Mouse (Mus musculus): ENCODE measurements at regions not wholly inside any gene's neighbourhood (a gene's known extent, or its start where the extent isn't known, plus 50 kb on each side); places are given as distances from the start of the nearest gene placed in this dataset.

DNA sequence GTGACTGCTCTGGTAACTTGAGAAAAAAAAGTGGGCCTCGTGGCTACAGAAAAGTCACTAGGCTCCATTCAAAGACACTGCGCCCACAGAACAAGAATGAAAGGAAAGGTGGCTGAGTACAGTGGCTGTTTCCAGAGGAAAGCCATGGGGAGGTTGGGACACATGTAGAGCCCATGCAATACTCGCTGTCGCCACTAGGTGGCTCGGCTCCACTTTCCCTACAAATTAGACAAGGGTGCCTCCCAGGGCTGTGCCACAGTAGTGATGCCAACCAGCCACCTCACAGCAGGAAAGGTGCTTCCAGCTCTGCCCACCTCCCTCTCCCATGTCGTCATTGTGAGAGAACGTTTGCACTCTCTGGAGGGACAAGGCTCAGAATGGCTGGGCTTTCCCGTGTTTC, 185.8 kb upstream of the Kcnab2 start:
- Histone ChIP-seq H3K36me3 (ENCODE audit: control insufficient read depth, insufficient read depth, low read length, poor library complexity, severe bottlenecking) (no peaks in the 10 kb centered on the region), H3K27me3 (ENCODE audit: control insufficient read depth, insufficient read depth, low read length, poor library complexity, severe bottlenecking) (no peaks in the 10 kb centered on the region)
- peak; percentile 3 for DNase-seq (ENCODE audit: low read depth, low spot score)

DNA sequence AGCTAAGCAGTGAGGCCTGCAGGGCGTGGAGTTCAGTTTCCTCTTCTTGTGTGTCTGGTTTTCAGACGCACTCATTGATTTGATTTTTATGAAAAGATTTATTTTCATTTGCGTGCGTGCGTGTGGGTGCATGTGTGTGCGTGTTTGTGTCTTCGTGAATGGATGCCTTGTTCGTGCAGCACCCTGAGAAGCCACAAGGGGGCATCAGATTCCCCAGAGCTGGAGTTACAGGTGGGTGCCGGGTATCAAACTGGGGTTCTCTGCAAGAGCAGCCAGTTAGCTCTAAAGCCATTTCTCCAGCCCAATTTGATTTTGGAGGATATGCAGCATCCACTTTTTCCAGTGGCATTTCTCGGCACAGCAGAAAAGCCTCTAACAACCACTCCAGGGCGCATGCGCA, 185.4 kb upstream of the Kcnab2 start:
- no peak for DNase-seq (ENCODE audit: low read depth, low spot score)
- no peaks in the 10 kb centered on the region for H3K36me3 ChIP-seq (ENCODE audit: control insufficient read depth, insufficient read depth, low read length, poor library complexity, severe bottlenecking)
- no peaks in the 10 kb centered on the region for H3K27me3 ChIP-seq (ENCODE audit: control insufficient read depth, insufficient read depth, low read length, poor library complexity, severe bottlenecking)

DNA sequence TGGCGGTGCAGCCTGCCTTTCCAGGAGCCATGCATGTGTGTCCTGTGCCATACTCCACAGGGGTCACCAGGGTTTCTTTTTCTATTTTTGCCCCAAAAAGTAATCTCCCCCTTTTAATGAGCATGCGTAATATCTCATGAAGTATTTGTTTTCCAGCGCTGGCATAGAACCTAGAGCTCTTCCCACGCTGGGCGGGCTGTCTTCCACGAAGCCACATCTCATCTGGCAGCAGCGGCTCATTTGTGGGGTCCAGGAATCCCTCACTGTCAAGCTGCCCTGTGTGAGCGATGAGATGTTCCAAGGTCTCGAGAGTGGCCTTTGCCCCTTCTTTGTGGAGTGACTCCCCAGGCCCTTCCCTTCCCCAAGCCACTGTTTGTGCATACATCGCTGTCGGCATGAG, 184.8 kb upstream of the Kcnab2 start:
- no peaks in the 10 kb centered on the region for H3K36me3 ChIP-seq (ENCODE audit: control insufficient read depth, insufficient read depth, low read length, poor library complexity, severe bottlenecking)
- DNase-seq (ENCODE audit: low read depth, low spot score), result no peak
- no peaks in the 10 kb centered on the region for H3K27me3 ChIP-seq (ENCODE audit: control insufficient read depth, insufficient read depth, low read length, poor library complexity, severe bottlenecking)

DNA sequence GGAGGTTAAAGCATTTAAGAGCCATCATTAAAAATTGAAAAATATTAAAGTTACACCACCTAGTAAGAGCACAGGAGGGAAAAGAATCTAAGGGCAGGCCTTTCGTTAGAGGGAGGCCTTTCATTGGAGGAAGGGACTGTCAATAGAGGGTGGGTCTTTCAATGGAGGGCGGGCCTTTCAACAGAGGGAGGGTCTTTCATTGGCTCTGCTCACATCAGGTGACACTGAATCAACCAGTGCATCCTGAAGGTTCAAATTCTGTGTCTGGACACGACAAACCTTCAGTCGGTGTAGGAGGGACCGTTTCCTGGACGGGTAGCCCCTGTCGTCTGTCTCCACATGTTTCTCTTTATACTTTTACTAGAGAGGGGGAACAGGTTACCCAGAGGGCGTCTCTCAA, 172.5 kb upstream of the Kcnab2 start:
- Histone ChIP-seq H3K36me3 (ENCODE audit: control insufficient read depth, insufficient read depth, low read length, poor library complexity, severe bottlenecking) (no peaks in the 10 kb centered on the region), H3K27me3 (ENCODE audit: control insufficient read depth, insufficient read depth, low read length, poor library complexity, severe bottlenecking) (no peaks in the 10 kb centered on the region)
- DNase-seq (ENCODE audit: low read depth, low spot score), result no peak

DNA sequence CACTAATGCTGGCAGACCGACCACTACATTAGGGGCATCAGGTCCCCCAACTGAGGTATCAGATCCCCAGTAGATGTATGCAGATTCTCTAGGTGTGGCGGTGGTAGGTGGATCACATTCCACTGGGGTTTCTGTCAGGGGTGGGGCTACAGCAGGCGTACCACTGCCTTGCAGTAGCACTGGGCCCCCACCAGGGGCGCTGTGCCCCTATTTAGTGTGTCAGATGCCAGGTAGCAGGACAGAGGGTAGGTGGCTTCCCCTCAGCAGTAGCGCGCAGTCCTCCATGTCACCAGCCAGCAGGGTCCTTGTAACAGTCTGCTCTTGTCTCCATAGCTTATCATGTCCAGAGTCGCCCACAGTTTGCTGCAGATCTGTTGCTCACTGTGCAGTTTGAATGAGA, 169.9 kb upstream of the Kcnab2 start:
- Histone ChIP-seq H3K27me3 (ENCODE audit: control insufficient read depth, insufficient read depth, low read length, poor library complexity, severe bottlenecking) (no peaks in the 10 kb centered on the region), H3K36me3 (ENCODE audit: control insufficient read depth, insufficient read depth, low read length, poor library complexity, severe bottlenecking) (no peaks in the 10 kb centered on the region)
- no peak for DNase-seq (ENCODE audit: low read depth, low spot score)

DNA sequence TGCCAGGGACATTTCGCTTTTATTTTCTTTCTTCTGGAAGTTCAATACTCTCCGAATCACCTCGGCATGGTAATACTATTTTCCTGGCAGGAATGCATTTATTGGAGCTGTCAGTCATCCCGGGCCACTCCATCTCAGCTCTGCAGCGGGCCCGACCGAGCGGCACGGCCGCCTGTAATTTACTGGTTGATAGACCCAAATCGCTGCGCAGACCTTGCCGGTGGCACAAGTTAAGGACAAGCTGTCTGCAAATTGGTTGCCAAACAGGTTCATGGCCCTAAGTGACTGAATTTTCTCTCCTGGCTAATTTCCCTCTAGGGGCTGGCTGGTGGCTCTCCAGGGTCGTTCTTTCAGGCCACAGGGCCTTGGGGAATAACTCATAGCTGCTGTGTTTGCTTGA, 169.4 kb upstream of the Kcnab2 start:
- no peak for DNase-seq (ENCODE audit: low read depth, low spot score)
- Histone ChIP-seq H3K36me3 (ENCODE audit: control insufficient read depth, insufficient read depth, low read length, poor library complexity, severe bottlenecking) (no peaks in the 10 kb centered on the region), H3K27me3 (ENCODE audit: control insufficient read depth, insufficient read depth, low read length, poor library complexity, severe bottlenecking) (no peaks in the 10 kb centered on the region)

DNA sequence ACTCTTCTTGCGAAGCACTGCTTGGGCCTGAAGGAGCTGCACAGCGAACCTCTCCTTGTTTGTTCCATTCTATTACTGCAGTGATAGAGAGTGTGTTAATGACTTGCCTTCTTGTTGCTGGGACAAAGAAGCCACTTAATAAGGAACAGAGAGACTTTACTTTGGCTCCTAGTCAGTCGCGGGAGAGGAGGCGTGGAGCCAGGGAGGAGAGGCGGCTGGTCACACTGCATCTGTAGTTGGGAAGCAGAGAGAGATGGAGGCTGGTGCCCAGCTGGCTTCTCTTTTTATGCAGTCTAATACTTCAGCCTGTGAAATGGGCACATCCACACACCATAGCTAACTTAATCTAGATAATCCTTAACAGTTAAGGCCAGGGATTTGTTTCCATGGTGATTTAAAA, 159.4 kb upstream of the Kcnab2 start:
- Histone ChIP-seq H3K36me3 (ENCODE audit: control insufficient read depth, insufficient read depth, low read length, poor library complexity, severe bottlenecking) (no peaks in the 10 kb centered on the region), H3K27me3 (ENCODE audit: control insufficient read depth, insufficient read depth, low read length, poor library complexity, severe bottlenecking) (no peaks in the 10 kb centered on the region)
- no peak for DNase-seq (ENCODE audit: low read depth, low spot score)

DNA sequence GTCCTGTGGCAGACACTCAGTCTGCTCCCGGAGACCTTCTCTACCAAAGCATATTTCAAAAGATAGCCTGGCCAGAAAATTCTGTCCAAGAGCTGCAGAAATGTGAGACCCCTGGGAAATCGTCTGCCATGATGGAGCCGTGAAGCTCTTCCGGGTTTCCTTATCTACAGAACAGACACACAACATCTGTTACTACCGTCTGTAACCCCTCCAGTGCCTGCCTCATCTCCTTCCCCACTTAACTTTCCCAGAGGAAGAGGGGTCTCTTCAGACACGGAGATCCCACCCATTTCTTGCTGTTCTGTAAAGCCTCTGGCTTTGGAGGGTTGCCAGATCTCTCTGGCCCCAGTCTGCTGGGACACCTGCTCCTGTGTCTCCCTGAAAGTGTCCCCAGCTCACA, 156.2 kb upstream of the Kcnab2 start:
- no peaks in the 10 kb centered on the region for H3K36me3 ChIP-seq (ENCODE audit: control insufficient read depth, insufficient read depth, low read length, poor library complexity, severe bottlenecking)
- DNase-seq (ENCODE audit: low read depth, low spot score), result no peak
- no peaks in the 10 kb centered on the region for H3K27me3 ChIP-seq (ENCODE audit: control insufficient read depth, insufficient read depth, low read length, poor library complexity, severe bottlenecking)

DNA sequence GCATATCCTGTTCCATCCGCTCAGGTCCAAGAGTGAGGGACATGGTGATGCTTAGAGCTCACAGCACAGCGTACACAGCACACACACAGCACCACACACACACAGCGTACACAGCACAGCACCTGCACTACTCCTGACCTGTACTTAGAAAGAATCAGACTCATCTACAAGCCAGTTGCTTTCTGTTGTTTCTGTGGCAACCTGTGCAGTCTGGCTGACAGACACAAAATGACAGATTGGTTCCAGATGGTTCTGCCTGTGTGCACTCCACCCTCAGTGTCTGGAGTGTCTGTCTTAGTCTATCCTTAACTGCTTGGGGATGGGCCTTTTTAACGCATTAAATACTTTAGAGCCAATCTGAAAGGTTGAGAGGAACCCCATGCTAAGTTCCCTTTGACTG, 150.4 kb upstream of the Kcnab2 start:
- H3K27me3 ChIP-seq (ENCODE audit: control insufficient read depth, insufficient read depth, low read length, poor library complexity, severe bottlenecking), result no peaks in the 10 kb centered on the region
- H3K36me3 ChIP-seq (ENCODE audit: control insufficient read depth, insufficient read depth, low read length, poor library complexity, severe bottlenecking), result no peaks in the 10 kb centered on the region
- DNase-seq (ENCODE audit: low read depth, low spot score), result no peak

DNA sequence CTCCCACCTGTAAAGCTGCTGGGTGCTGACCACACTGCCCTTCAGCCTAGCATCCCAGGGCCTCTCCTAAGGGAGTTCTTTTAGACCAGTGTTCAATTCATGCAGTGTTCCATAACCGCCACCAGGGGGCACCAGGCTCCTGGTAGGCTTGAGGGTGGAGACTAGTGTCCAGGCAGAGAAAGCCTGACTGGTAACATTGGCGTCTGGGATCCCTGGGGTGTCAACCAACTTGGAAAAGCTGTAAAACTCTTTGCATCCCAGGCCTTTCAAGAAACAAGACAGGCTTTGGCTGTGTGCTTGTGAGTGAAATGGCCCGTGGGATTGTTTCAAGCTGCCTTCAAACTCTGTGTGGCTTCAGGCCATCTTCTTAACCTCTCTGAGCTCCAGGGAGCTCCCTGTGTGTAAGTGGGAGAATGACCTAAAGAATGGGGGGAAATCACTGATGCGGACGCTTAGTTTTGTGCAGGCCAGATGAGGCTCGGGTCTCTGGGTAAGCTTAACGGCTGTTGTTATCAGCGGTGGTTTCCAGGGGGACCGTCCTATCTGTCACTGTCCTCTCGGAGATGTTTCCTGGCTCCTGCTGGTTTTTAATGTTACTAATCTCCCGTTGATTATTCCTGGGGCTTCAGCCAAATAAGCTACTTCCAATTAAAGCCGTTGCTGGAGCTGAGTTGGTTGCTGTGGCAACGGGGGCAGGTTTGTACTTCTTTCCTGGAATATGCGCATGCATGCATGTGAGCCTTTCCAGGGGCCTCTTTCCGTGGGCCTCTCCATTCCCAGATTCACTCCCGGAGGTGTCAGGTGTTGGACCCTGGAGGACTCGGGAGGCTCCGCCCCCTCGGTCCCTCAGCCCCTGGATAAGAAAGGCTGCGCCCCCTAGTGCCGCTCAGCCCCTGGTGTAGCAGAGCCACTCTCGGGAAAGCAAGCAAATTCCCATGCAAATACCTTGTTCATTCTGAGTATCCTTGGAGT, 147.6 kb upstream of the Kcnab2 start:
- peak; percentile 29 for DNase-seq (ENCODE audit: low read depth, low spot score)
- H3K27me3 ChIP-seq (ENCODE audit: control insufficient read depth, insufficient read depth, low read length, poor library complexity, severe bottlenecking), result no peaks in the 10 kb centered on the region
- H3K36me3 ChIP-seq (ENCODE audit: control insufficient read depth, insufficient read depth, low read length, poor library complexity, severe bottlenecking), result no peaks in the 10 kb centered on the region

DNA sequence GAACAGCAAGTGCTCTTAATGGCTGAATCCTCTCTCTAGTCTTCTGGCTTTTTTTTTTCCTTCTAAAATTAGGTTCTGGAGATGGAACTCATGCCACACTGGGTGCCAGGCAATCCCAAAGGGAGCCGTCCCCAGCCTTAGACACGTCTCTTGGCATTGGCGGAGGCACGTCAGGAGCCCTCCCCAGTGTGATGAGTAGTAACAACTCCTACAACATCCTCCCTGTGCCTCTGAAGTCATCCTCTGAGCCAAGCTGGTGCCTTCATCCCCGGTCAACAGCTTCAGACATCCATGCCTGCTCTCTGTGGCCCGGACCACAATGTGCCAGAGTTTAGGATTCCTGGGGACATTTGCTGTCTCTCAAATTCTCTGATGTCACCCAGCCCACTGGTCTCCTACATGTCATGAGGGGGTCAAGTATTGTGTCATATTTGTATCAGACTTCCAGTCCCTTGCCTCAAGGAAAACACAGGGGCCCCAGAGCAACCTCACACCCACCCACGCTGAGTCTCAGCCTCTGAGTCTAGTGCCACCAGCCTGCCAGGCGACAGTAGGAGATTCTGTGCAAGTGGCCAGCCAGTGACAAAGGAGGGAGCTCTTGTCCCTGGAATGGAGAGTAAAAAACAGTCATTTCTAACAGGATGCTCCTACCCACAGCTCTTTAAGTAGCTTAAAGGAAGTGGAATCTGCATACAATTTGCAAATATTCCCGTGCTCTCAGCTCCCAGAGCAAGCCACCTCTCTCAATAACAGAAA, 144.5 kb upstream of the Kcnab2 start:
- no peaks in the 10 kb centered on the region for H3K27me3 ChIP-seq (ENCODE audit: control insufficient read depth, insufficient read depth, low read length, poor library complexity, severe bottlenecking)
- no peaks in the 10 kb centered on the region for H3K36me3 ChIP-seq (ENCODE audit: control insufficient read depth, insufficient read depth, low read length, poor library complexity, severe bottlenecking)
- DNase-seq (ENCODE audit: low read depth, low spot score), result no peak

DNA sequence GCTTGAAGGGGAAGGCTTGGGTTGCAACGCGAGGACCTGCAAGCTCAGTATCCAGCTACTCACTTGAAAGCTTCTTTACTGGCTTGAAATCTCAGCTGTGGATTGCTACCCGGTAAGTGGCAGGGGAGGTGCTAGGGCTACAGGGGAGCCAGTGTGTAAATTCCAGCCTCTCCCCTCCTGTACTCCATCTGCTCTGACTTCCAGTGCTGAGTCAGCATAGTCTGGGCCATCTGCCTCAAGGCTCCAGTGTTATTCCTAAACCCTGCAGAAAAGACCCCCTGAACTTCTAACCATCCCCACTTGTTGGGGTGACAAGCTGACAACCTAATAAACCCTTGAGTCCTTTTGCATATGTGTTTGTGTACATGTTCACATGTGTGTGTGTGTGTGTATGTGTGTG, 140.0 kb upstream of the Kcnab2 start:
- DNase-seq (ENCODE audit: low read depth, low spot score), result no peak
- Histone ChIP-seq H3K36me3 (ENCODE audit: control insufficient read depth, insufficient read depth, low read length, poor library complexity, severe bottlenecking) (no peaks in the 10 kb centered on the region), H3K27me3 (ENCODE audit: control insufficient read depth, insufficient read depth, low read length, poor library complexity, severe bottlenecking) (no peaks in the 10 kb centered on the region)

DNA sequence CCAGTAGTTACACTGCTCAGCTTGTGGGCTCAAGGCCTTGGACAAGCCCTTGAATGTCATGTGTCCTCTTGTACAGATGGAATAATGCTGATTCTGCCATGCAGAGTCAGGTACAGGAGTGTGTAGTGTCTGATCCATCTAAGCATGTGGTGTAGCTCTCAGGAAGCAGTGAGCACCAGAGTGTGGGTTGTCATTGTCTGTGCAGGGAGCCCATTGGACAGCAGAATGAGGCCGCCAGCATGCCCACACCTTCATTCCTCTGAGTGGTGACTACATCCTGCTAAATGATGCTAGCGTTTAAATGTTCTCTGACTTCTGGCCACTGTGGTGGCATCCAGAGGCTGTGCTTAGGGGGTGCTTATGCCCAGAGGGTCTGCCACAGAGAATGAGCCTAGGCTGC, 137.5 kb upstream of the Kcnab2 start:
- DNase-seq (ENCODE audit: low read depth, low spot score), result no peak
- no peaks in the 10 kb centered on the region for H3K36me3 ChIP-seq (ENCODE audit: control insufficient read depth, insufficient read depth, low read length, poor library complexity, severe bottlenecking)
- no peaks in the 10 kb centered on the region for H3K27me3 ChIP-seq (ENCODE audit: control insufficient read depth, insufficient read depth, low read length, poor library complexity, severe bottlenecking)

DNA sequence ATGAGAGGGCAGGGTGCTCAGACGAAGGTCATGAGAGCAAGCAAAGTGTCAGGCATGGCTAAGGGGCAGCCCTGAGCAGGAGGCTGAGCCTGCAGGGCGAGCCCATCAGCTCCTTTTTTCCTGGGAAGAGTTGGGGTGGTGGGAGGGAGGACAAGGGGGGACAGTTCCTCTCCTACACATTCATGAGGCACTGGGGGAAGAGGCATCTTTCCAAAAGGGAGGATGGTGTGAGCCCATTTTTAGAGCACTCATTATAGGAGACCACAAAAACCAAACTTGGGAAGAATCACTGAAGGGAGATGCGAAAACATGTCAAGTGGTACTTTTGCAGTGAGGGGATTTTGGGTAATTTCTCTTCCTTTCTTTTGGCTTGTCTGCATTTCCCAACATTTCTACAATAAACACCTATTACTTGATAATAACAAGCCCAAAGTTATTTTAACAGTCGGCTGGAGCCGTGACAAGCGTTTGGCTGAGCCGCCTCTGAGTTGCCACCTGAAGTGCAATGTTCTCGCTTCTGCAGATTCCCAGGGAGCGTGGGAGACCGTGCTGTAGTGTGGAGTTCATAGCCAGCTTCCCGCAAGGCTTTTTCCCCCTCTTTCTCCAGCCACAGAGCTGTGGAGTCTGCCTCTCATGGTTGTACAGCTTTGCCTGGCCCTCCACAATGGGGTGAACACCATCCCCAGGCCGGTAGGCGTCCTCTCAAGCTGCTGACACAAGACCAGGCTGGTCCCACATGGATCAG, 136.9 kb upstream of the Kcnab2 start:
- Histone ChIP-seq H3K27me3 (ENCODE audit: control insufficient read depth, insufficient read depth, low read length, poor library complexity, severe bottlenecking) (no peaks in the 10 kb centered on the region), H3K36me3 (ENCODE audit: control insufficient read depth, insufficient read depth, low read length, poor library complexity, severe bottlenecking) (no peaks in the 10 kb centered on the region)
- no peak for DNase-seq (ENCODE audit: low read depth, low spot score)

Data from splenic B cell, adult 2 months (primary cell).